Mouse (Mus musculus) C2C12 (cell line): ENCODE data around the gene Spats2l. TPM values are rescaled to one million over a fixed set of nuclear protein-coding genes. Genes with fewer than 3 reads are reported as not detected.
A peak's percentile ranks its signal among the peaks of the same experiment; 100 is the strongest.

ENCODE experiments used
- H3K27me3 ChIP-seq: one replicate; pipeline ENCODE4 v1.6.1; 2011; ENCODE audit not compliant: control insufficient read depth, insufficient read depth, insufficient read length
- H3K36me3 ChIP-seq: one replicate; pipeline ENCODE4 v1.6.1; 2011; ENCODE audit not compliant: control insufficient read depth, insufficient read depth
- H3K4me3 ChIP-seq: one replicate; pipeline ENCODE4 v1.5.1; 2011; ENCODE audit warnings: mild to moderate bottlenecking, control low read depth; ENCODE audit not compliant: poor library complexity, insufficient read depth, severe bottlenecking
- H3K79me2 ChIP-seq: one replicate; pipeline ENCODE4 v1.6.1; 2011; ENCODE audit not compliant: control insufficient read depth, insufficient read depth
- H3K79me3 ChIP-seq: one replicate; pipeline ENCODE4 v1.6.1; 2011; ENCODE audit warnings: low read depth, control low read depth
- H3ac ChIP-seq: one replicate; pipeline ENCODE3; 2011; ENCODE audit warnings: low read depth; ENCODE audit not compliant: control insufficient read depth, insufficient read length
- CEBPB ChIP-seq: IDR thresholded peaks from one replicate; pipeline ENCODE4 v1.6.1; 2011; ENCODE audit warnings: low read depth, mild to moderate bottlenecking, control low read depth, moderate library complexity
- polyA plus RNA-seq: library from polyadenylated mRNA; unstranded; fragments of >200 nt; fragmentation: generic; extraction: Trizol; gene quantifications from one replicate; pipeline ENCODE4 v1.2.1, GENCODE M21; 2012; ENCODE audit warnings: missing spikeins

Spats2l gene
- polyA plus RNA-seq, 1 experiment = 0.57 TPM

DNA sequence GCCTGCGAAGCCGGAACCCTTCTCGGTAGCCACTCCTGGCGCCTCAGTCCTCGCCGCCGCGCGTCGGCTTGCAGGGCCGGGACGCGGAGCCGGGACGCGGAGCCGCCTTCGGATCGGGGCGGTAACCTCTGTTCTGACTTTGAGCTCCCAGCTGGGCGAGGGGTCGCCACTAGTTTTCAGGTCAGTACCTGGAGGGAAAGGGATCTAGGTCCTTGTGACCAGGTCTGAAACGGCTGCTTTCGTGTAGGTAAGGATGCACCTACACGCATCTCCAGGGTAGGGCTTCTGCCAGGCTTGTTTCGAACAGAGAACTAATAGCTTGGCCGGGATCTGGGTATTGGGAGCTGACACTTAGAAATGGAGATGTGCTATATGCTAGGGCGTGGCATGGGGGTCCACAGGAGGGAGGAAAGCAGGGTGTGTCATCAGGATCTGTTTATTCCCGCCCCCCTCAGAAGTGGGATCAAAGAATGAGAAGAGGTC, 222.2 kb downstream of the Spats2l start:
- no peak for TF ChIP-seq CEBPB
- H3K36me3 ChIP-seq = peaks cover 32% of the 10 kb centered on the region
- H3K27me3 ChIP-seq = no peaks in the 10 kb centered on the region
- peaks cover 41% of the 10 kb centered on the region for H3K79me3 ChIP-seq
- peak overlapping the region; percentile 74 for H3K4me3 ChIP-seq
- H3K79me2 ChIP-seq = peaks cover 53% of the 10 kb centered on the region
- peak overlapping the region; percentile 94 for H3ac ChIP-seq

Other genes with a start within 250 kb of the Spats2l start
- gene Sgo2a, start 221.8 kb downstream of the Spats2l start, polyA plus RNA-seq = 4.3 TPM
- gene Kctd18, start 244.8 kb downstream of the Spats2l start, polyA plus RNA-seq = 3.9 TPM